Mouse (Mus musculus): Measurements from ENCODE around the gene Sspn.

Gene Sspn

DNA sequence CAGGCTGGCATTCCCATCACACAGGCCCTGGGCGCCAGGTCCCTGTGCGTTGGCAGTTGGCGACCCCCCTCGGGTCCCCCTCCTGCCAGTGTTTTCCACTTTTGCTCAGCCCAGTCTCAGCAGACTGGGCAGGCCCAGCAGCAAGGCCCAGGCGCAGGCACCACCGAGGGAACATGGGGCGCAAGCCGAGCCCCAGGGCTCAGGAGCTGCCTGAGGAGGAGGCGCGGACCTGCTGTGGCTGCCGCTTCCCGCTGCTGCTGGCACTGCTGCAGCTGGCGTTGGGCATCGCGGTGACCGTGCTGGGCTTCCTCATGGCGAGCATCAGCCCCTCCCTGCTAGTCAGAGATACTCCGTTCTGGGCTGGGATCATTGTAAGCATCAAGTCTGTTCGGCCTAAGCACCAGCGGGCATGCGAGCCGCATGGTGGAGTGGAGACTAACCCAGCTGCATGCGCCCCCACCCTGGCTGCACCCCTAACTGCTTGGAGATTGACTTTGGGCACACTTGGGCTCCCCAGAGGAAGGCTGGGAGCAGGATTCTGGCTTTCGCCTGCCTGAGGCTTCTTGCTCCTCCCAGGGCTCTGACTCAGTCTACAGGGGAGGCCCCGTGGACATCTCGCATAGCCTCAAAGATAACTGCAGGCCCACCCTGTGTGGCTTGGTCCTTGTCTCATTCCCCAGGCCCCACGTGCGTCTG, 2.7 kb downstream of the Sspn start:
- in situ Hi-C loops (cut with MseI, MboI) = no loop called here

DNA sequence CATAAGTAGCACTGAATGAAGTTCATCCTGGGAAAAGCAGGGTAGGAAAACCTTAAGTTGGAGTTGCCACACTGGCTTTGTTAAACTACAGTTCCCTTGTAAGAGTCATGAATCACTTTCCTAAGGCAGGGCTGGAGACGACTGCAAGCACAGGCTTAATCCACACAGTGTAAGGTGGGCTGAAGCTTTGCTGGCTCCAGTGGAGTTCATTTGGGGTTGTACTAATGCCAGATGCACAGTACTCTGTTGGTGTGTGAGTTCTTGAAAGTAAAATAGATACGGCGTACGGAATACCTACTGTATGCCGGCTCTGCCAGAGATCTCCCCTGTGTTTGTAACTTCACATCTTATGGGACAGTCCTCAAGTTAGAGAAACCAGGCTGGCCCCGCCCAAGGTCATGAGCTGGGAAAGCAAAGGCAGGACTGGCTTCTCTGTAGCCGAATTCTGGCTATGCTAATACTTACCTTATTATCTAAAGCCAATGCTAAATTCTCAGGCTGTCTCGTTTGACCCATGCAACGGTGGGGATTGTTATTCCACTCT, 3.3 kb downstream of the Sspn start:
- in situ Hi-C loops (cut with MseI, MboI) = no loop called here

DNA sequence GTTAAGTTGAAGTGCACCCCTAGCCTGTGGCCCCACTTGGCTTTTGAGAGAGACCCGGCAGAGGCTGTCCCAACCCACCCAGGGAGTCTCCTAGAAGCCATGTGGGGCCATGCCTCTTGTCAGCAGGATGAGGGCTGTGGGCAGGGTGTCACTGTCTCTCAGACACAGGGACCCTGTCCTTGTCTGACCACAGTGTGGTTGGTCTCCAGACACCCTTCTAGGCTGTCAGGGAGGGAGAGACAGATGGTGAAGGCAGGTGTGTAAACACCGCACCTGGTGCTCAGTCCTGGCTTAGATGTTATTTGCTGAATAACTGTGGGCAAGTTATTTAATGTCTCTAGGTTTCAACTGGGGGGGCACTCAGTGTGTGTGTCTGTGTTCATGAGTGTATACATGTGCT, 4.5 kb downstream of the Sspn start:
- in situ Hi-C loops (cut with MseI, MboI) = no loop called here

- in situ Hi-C loops (cut with MseI, MboI) = no loop called here
These were observed 5.1 kb downstream of the Sspn start for GRCm38 (mm10) chr6:145936511-145936910.

GRCm38 (mm10) chr6:145940852-145941251, 9.4 kb downstream of the Sspn start:
- in situ Hi-C loops (cut with MseI, MboI) = no loop called here

DNA sequence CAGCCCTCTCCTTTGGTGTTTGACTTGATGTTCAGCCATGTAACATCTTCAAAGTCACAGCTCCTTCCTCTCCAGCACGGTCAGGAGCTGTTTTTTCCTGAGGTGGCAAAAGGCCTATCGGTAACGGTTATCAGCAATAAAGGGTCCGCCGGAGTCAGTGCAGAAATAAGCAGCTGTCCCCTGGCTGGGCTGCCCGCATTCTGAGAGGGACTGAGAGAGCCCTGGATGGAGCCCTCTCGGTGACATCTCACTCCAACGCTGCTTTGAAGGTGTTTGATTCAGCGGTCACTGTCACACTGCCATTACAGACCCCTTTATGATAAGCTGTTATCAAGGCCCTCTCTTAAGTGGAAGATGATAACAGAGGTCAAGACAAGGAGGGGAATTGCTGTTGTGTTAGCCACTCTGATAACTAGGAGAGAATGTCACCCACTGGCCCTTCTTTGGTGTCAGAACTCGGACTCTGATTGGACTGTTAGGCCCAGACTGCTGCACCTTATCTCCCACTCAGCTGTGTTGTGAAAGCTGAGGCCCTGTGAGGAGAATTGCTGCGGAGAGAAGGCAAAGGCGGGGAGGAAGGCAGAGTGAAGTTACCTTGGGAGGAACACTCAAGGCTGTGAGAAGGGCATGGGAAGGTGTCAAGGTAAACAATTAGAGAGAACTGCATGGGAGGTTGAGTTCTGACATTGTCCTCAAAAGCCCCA, 11.0 kb downstream of the Sspn start:
- in situ Hi-C loops (cut with MseI, MboI) = no loop called here

DNA sequence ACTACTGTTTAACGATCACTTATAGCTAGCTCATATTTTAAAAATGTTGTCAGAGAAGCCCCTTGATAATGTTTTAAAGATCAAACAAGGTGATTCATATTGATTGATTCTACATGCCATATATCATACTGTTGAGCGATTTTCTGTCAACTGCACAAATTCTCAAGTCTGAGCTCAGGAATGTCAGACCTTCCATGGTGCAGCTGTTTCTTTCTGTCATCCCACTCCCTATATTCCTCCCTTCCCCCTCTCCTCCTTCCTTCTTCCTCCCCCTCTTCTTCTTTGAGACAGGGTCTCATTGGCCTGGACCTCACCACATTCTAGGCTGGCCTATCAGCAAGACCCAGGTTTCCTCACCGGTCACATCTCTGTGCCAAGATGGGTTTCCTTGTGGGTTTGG, 12.0 kb downstream of the Sspn start:
- in situ Hi-C loops (cut with MseI, MboI) = no loop called here

GRCm38 (mm10) chr6:145945700-145946344, 14.4 kb downstream of the Sspn start:
- in situ Hi-C loops (cut with MseI, MboI) = no loop called here

- in situ Hi-C loops (cut with MseI, MboI) = no loop called here
These were observed 17.6 kb downstream of the Sspn start for GRCm38 (mm10) chr6:145949049-145949448.

- in situ Hi-C loops (cut with MseI, MboI) = no loop called here
These were observed 19.2 kb downstream of the Sspn start for GRCm38 (mm10) chr6:145950626-145951025.

- in situ Hi-C loops (cut with MseI, MboI) = no loop called here
These were observed 21.2 kb downstream of the Sspn start for GRCm38 (mm10) chr6:145952594-145952993.

GRCm38 (mm10) chr6:145953121-145953896, 21.9 kb downstream of the Sspn start:
- in situ Hi-C loops (cut with MseI, MboI) = no loop called here

GRCm38 (mm10) chr6:145957427-145957965, 26.1 kb downstream of the Sspn start:
- in situ Hi-C loops (cut with MseI, MboI) = no loop called here

DNA sequence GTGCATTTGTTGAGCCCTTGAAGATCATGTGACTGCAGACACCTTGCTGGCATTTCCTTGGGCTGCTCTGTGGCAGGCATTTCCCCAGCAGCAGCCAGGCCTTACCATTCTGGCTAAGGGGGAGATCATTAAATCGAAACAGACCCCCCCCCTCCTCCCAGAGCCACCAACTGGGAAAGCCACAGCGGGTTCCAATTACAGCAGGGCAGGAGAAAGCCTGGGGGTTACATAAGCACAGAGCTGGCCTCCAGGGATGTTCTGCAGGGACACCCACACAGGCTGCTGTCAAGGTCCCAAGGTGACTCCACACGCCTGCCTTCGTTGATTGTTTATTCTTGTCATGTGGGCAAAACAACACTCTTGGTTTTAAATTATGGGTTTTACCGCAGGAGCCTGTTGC, 26.6 kb downstream of the Sspn start:
- in situ Hi-C loops (cut with MseI, MboI) = no loop called here

DNA sequence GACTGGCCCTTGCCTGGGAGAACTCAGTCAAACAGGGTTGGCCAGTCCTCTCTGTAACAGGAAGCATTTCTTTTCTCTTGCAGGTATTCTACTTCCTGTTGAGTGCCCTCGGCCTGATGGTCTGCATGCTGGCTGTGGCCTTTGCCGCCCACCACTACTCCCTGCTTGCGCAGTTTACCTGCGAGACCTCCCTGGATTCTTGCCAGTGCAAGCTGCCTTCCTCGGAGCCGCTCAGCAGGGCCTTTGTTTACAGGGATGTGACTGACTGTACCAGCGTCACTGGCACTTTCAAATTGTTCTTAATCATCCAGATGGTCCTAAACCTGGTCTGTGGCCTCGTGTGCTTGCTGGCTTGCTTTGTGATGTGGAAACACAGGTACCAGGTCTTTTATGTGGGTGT, 29.6 kb downstream of the Sspn start:
- in situ Hi-C loops (cut with MseI, MboI) = no loop called here

DNA sequence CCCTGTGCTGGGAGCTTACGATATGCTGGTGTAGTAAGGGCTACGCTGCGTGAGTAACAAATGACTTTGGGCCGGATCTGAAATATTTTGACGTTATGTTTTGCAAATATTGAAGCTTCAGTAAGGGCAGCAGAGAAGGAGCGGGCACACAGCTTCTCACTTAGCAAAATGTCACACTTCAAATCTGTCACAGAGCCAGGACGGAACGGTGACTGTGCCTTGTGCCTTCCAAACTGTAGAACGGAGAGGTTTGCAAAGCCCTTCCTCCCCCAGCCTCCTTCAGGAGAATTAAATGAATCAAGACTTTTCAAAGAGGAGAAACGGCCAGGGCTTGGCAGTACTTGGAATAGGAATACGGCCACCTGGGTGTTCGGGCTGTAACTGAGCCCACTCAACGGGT, 32.5 kb downstream of the Sspn start:
- in situ Hi-C loops (cut with MseI, MboI) = no loop called here

DNA sequence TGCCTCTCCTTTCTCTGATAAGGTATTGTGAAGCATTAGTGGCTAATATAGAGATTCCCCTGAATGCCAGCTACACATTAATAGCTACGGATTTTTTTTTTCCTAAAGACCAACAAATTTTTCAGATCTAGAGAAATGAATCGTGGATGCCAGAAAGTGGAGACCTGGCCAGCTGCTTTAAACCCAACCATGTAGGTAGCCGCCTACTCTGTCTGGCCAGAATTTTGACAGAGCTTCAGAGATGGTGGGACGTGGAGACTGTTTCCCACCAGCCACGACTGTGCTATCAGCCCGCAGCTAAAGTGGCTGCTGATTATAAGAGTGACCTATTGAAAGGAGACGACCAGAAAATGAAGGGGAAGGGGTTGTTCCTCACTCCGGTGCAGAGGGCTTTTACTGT, 36.3 kb downstream of the Sspn start:
- in situ Hi-C loops (cut with MseI, MboI) = no loop called here

- in situ Hi-C loops (cut with MseI, MboI) = no loop called here
These were observed 36.9 kb downstream of the Sspn start for GRCm38 (mm10) chr6:145968301-145968818.

- in situ Hi-C loops (cut with MseI, MboI) = no loop called here
These were observed 37.4 kb downstream of the Sspn start for GRCm38 (mm10) chr6:145968821-145969220.

DNA sequence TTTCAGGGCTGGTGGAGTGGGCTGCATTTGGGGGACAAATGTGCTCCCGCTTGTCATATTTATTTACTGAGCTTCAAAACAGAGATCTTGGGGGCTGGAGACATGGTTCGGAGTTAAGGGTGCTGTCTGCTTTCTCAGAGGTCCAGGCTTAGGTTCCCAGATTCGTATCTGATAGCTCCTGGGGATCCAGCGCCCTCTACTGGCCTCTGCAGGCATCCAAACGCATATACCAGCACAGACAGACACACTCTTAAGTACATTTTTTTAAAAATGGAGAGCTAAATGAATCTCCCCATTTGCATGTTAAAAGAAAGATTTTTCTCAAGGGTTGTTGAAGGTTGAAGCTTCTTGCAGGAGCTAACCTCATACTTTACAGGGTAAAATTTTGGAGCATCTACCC, 38.1 kb downstream of the Sspn start:
- in situ Hi-C loops (cut with MseI, MboI) = no loop called here

DNA sequence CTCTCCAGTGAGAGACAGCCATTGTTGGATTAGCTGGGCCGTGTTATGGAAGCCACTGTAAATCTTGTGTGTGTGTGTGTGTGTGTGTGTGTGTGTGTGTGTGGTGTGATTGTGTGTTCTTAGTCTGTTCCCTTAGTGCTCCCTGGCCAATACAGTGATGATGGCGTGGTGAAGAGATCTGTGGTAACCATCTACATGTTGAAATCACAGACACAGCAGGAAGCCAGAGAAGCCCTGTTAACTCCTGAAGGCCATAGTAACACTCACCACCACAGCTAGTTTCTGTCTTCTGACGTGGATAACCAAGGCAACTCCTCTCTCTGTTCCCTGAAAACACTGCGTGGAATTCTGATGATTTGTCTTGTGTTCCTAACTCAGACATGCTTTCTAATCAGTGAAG, 40.7 kb downstream of the Sspn start:
- in situ Hi-C loops (cut with MseI, MboI) = no loop called here

Measured in mouse trophoblast stem cell (cell line).